Mouse (Mus musculus): ENCODE results near the gene Capn7. TPM values are rescaled to one million over a fixed set of nuclear protein-coding genes. Genes with fewer than 3 reads are reported as not detected.
A peak's percentile ranks its signal among the peaks of the same experiment; 100 is the strongest.

The Capn7 gene
- polyA plus RNA-seq (2016; fragmentation: Nextera tagmentation; extraction: Ambion mirVana), result 53.1 and 61.7 TPM in 2 replicates

- Histone ChIP-seq H3K36me3 (peaks cover 4% of the 10 kb centered on the region; the same call in 1 of the 2 replicates), H3K27me3 (no peaks in the 10 kb centered on the region), H3K27ac (peak within 1 kb of the TSS; percentile 92), H3K9ac (peak within 1 kb of the TSS; percentile 78), H3K4me1 (peaks cover 15% of the 10 kb centered on the region), H3K4me2 (replicated peaks) (peak within 1 kb of the TSS; percentile 61), H3K9me3 (replicated peaks) (no peaks in the 10 kb centered on the region), H3K4me3 (peak within 1 kb of the TSS; percentile 80)
- peak; percentile 99 for ATAC-seq (ENCODE audit: low FRiP score)
- under 1% methylated on average over 78 of the region's 78 CpGs for WGBS
Observed at GRCm38 (mm10) chr14:31336369-31337155, at the start of gene Capn7. Gene Capn7 (plus strand): TSS chr14:31336638.

GRCm38 (mm10) chr14:31313192-31313591 is 23.2 kb upstream of the Capn7 start:
- WGBS, result 57% methylated on average over 3 of the region's 3 CpGs
- no peak overlapping the region for H3K27ac ChIP-seq
- no peak overlapping the region for H3K9ac ChIP-seq
- no peak overlapping the region for H3K4me2 ChIP-seq (replicated peaks)
- H3K9me3 ChIP-seq (replicated peaks), result no peaks in the 10 kb centered on the region
- H3K27me3 ChIP-seq, result no peaks in the 10 kb centered on the region
- ATAC-seq (ENCODE audit: low FRiP score), result no peak
- no peaks in the 10 kb centered on the region for H3K4me1 ChIP-seq
- H3K36me3 ChIP-seq, result no peaks in the 10 kb centered on the region
- no peak overlapping the region for H3K4me3 ChIP-seq

GRCm38 (mm10) chr14:31316613-31317012 is 19.8 kb upstream of the Capn7 start:
- ATAC-seq (ENCODE audit: low FRiP score), result no peak
- WGBS, result 73% methylated on average over 12 of the region's 12 CpGs
- H3K27ac ChIP-seq, result no peak overlapping the region
- no peaks in the 10 kb centered on the region for H3K4me1 ChIP-seq
- H3K9me3 ChIP-seq (replicated peaks), result no peaks in the 10 kb centered on the region
- no peak overlapping the region for H3K4me2 ChIP-seq (replicated peaks)
- no peaks in the 10 kb centered on the region for H3K36me3 ChIP-seq
- H3K9ac ChIP-seq, result no peak overlapping the region
- H3K27me3 ChIP-seq, result no peaks in the 10 kb centered on the region
- H3K4me3 ChIP-seq, result no peak overlapping the region

- Histone ChIP-seq H3K27ac (no peak overlapping the region), H3K4me2 (replicated peaks) (no peak overlapping the region), H3K4me3 (no peak overlapping the region), H3K27me3 (no peaks in the 10 kb centered on the region), H3K36me3 (no peaks in the 10 kb centered on the region), H3K4me1 (no peaks in the 10 kb centered on the region), H3K9ac (no peak overlapping the region), H3K9me3 (replicated peaks) (no peaks in the 10 kb centered on the region)
- ATAC-seq (ENCODE audit: low FRiP score), result no peak
- WGBS, result 82% methylated on average over 3 of the region's 3 CpGs
Observed at GRCm38 (mm10) chr14:31317754-31318153, 18.7 kb upstream of the Capn7 start.

- Histone ChIP-seq H3K9ac (no peak overlapping the region), H3K9me3 (replicated peaks) (no peaks in the 10 kb centered on the region), H3K27ac (no peak overlapping the region), H3K4me2 (replicated peaks) (no peak overlapping the region), H3K36me3 (no peaks in the 10 kb centered on the region), H3K27me3 (no peaks in the 10 kb centered on the region), H3K4me3 (no peak overlapping the region), H3K4me1 (0 out of 2 replicates have a peak, but pooled peaks cover 3% of the 10 kb centered on the region)
- 87% methylated on average over 10 of the region's 10 CpGs for WGBS
- ATAC-seq (ENCODE audit: low FRiP score), result no peak
Observed at GRCm38 (mm10) chr14:31319546-31319945, 16.9 kb upstream of the Capn7 start.

GRCm38 (mm10) chr14:31321181-31321580 is 15.3 kb upstream of the Capn7 start:
- H3K9ac ChIP-seq, result no peak overlapping the region
- WGBS, result 85% methylated on average over 11 of the region's 11 CpGs
- H3K27ac ChIP-seq, result no peak overlapping the region
- ATAC-seq (ENCODE audit: low FRiP score), result no peak
- no peaks in the 10 kb centered on the region for H3K9me3 ChIP-seq (replicated peaks)
- no peaks in the 10 kb centered on the region for H3K27me3 ChIP-seq
- no peaks in the 10 kb centered on the region for H3K36me3 ChIP-seq
- H3K4me3 ChIP-seq, result no peak overlapping the region
- 0 out of 2 replicates have a peak, but pooled peaks cover 3% of the 10 kb centered on the region for H3K4me1 ChIP-seq
- H3K4me2 ChIP-seq (replicated peaks), result no peak overlapping the region

GRCm38 (mm10) chr14:31322191-31322590 is 14.2 kb upstream of the Capn7 start:
- H3K4me2 ChIP-seq (replicated peaks), result no peak overlapping the region
- no peak for ATAC-seq (ENCODE audit: low FRiP score)
- H3K4me1 ChIP-seq, result 0 out of 2 replicates have a peak, but pooled peaks cover 3% of the 10 kb centered on the region
- 87% methylated on average over 3 of the region's 3 CpGs for WGBS
- H3K9me3 ChIP-seq (replicated peaks), result no peaks in the 10 kb centered on the region
- H3K27me3 ChIP-seq, result no peaks in the 10 kb centered on the region
- H3K36me3 ChIP-seq, result no peaks in the 10 kb centered on the region
- H3K9ac ChIP-seq, result no peak overlapping the region
- H3K27ac ChIP-seq, result no peak overlapping the region
- no peak overlapping the region for H3K4me3 ChIP-seq

- no peaks in the 10 kb centered on the region for H3K9me3 ChIP-seq (replicated peaks)
- H3K36me3 ChIP-seq, result no peaks in the 10 kb centered on the region
- H3K27me3 ChIP-seq, result no peaks in the 10 kb centered on the region
- H3K4me2 ChIP-seq (replicated peaks), result peak overlapping the region; percentile 58
- no peak overlapping the region for H3K27ac ChIP-seq
- no peak for ATAC-seq (ENCODE audit: low FRiP score)
- WGBS, result 82% methylated on average over 4 of the region's 4 CpGs
- H3K4me1 ChIP-seq, result 0 out of 2 replicates have a peak, but pooled peaks cover 3% of the 10 kb centered on the region
- H3K4me3 ChIP-seq, result no peak overlapping the region
- no peak overlapping the region for H3K9ac ChIP-seq
Observed at GRCm38 (mm10) chr14:31323189-31323588, 13.2 kb upstream of the Capn7 start.

- Histone ChIP-seq H3K9ac (peak within 1 kb of the TSS; percentile 44), H3K4me3 (peak within 1 kb of the TSS; percentile 20), H3K27me3 (no peaks in the 10 kb centered on the region), H3K4me1 (0 out of 2 replicates have a peak, but pooled peaks cover 3% of the 10 kb centered on the region), H3K4me2 (replicated peaks) (peak within 1 kb of the TSS; percentile 58), H3K9me3 (replicated peaks) (no peaks in the 10 kb centered on the region), H3K27ac (no peak within 1 kb of the TSS), H3K36me3 (no peaks in the 10 kb centered on the region)
- 31% methylated on average over 28 of the region's 28 CpGs for WGBS
- ATAC-seq (ENCODE audit: low FRiP score), result no peak; the same call in 1 of the 2 replicates
Observed at GRCm38 (mm10) chr14:31323849-31324792, 12.3 kb upstream of the Capn7 start, which contains the start of gene Dnah1. Gene Dnah1 (minus strand): TSS chr14:31323896.

- Histone ChIP-seq H3K4me2 (replicated peaks) (no peak overlapping the region), H3K9ac (no peak overlapping the region), H3K36me3 (no peaks in the 10 kb centered on the region), H3K27ac (no peak overlapping the region), H3K4me3 (no peak overlapping the region), H3K9me3 (replicated peaks) (no peaks in the 10 kb centered on the region), H3K27me3 (no peaks in the 10 kb centered on the region), H3K4me1 (0 out of 2 replicates have a peak, but pooled peaks cover 3% of the 10 kb centered on the region)
- no peak for ATAC-seq (ENCODE audit: low FRiP score)
- WGBS, result 63% methylated on average over 10 of the region's 10 CpGs
Observed at GRCm38 (mm10) chr14:31324851-31325250, 11.6 kb upstream of the Capn7 start.

GRCm38 (mm10) chr14:31325551-31325950 is 10.9 kb upstream of the Capn7 start:
- Histone ChIP-seq H3K9me3 (replicated peaks) (no peaks in the 10 kb centered on the region), H3K36me3 (no peaks in the 10 kb centered on the region), H3K27ac (no peak overlapping the region), H3K9ac (no peak overlapping the region), H3K4me2 (replicated peaks) (no peak overlapping the region), H3K4me1 (0 out of 2 replicates have a peak, but pooled peaks cover 3% of the 10 kb centered on the region), H3K27me3 (no peaks in the 10 kb centered on the region), H3K4me3 (no peak overlapping the region)
- no peak for ATAC-seq (ENCODE audit: low FRiP score)
- WGBS, result 55% methylated on average over 5 of the region's 5 CpGs

GRCm38 (mm10) chr14:31326770-31327169 is 9.7 kb upstream of the Capn7 start:
- 0 out of 2 replicates have a peak, but pooled peaks cover 3% of the 10 kb centered on the region for H3K4me1 ChIP-seq
- H3K9ac ChIP-seq, result no peak overlapping the region
- no peaks in the 10 kb centered on the region for H3K27me3 ChIP-seq
- no peaks in the 10 kb centered on the region for H3K36me3 ChIP-seq
- ATAC-seq (ENCODE audit: low FRiP score), result no peak
- H3K4me3 ChIP-seq, result no peak overlapping the region
- WGBS, result 72% methylated on average over 7 of the region's 7 CpGs
- H3K4me2 ChIP-seq (replicated peaks), result no peak overlapping the region
- no peaks in the 10 kb centered on the region for H3K9me3 ChIP-seq (replicated peaks)
- no peak overlapping the region for H3K27ac ChIP-seq
